Mouse (Mus musculus) cerebellum, adult 11 months (tissue): ENCODE measurements at regions not wholly inside any gene's neighbourhood (a gene's known extent, or its start where the extent isn't known, plus 50 kb on each side); places are given as distances from the start of the nearest gene placed in this dataset.

Experiments
- DNase-seq: peaks from one replicate; pipeline ENCODE4 v3.0.0; 2022

DNA sequence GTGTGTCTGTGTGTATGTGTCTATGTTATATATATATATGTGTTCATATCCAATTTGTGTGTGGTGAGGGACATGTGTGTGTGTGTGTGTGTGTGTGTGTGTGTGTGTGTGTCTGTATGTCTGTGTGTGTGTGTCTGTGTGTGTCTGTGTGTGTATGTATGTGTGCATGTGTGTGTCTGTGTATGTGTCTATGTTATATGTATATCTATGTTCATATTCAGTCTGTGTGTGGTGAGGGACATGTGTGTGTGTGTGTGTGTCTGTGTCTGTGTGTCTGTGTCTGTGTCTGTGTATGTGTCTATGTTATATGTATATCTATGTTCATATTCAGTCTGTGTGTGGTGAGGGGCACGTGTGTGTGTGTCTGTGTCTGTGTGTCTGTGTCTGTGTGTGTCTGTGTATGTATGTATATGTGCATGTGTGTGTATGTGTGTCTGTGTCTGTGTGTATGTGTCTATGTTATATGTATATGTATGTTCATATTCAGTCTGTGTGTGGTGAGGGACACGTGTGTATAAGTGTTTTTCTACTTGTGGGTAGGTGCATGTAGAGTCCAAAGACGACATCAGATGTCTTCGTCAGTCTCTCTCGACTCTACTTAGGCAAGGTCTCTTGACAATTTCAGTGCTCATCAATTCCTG lies 370.5 kb upstream of the Slc7a11 start:
- no peak for DNase-seq

DNA sequence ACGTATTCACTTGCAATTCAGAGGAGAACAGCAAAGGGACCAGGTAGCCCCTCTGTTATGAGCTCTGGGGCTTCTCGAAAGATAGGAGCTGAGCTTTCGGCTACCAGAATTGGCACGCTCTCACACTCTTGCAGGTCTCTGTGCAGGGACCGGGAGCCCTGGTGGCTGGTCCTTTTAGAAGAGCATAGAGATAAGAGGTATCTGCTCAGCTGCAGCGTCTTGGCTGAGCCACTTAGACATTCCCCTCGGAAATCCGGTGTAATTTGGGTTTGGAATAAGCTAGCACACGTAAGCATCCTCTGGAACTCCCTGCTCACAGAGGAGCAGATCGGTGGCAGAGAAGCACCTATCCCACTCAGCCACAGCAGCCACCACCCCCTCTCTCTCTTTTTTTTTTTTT lies 372.3 kb upstream of the Slc7a11 start:
- peak; percentile 25 for DNase-seq

DNA sequence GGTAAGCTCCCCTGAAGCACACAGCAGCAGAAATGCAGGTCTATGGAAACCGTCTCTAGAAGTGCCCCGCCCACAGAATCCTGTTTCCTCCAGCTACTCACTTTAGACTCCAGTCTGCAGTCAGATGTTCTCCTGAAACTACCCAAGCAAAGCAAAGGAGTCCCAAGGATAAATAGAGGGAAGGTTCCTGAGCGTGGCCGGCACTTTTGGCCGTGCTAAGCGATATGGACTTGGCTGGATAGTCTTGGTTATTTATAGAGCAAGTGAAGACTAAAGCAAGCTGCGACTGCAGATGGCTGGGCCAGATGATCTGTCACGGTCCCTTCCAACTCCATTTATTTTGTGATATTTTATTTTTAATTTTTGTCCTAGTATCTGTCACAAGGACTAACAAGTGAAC lies 373.1 kb upstream of the Slc7a11 start:
- peak; percentile 63 for DNase-seq

DNA sequence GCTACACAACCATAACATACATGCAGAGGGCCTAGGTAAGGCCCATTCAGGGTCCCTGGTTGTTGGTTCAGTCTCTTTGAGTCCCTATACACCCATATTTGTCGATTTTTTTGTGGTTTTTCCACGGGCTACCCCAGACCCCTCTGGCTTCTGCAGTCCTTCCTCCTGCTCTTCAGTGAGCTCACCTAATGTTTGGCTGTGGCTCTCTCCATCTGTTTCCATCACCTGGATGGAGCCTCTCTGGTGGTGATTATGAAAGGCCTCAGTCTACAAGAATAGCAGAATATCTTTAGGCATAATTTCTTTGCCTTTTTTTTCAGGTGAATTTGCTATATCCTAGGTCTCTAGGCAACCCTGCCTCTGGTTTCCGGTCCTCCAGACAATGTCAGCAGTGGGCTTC lies 373.9 kb upstream of the Slc7a11 start:
- DNase-seq, result peak; percentile 14

DNA sequence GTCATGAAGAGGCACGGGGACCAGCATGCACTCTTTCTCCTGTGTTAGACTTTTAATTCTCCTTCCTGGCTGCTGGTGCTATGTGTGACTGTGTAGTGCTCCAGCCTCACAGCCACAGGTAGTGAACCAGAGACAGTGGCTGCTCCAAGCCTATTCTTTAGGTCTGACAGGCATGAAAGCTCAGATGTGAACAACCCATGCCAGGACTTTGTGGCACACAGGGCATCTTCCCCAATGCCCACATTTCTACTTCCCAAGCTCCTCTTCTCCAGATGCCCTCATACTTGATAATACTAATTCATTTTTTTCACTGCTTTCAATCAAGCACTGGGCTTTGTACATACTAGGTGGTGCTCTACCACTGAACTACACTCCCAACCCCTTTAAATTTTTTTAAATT lies 377.4 kb upstream of the Slc7a11 start:
- DNase-seq, result no peak

DNA sequence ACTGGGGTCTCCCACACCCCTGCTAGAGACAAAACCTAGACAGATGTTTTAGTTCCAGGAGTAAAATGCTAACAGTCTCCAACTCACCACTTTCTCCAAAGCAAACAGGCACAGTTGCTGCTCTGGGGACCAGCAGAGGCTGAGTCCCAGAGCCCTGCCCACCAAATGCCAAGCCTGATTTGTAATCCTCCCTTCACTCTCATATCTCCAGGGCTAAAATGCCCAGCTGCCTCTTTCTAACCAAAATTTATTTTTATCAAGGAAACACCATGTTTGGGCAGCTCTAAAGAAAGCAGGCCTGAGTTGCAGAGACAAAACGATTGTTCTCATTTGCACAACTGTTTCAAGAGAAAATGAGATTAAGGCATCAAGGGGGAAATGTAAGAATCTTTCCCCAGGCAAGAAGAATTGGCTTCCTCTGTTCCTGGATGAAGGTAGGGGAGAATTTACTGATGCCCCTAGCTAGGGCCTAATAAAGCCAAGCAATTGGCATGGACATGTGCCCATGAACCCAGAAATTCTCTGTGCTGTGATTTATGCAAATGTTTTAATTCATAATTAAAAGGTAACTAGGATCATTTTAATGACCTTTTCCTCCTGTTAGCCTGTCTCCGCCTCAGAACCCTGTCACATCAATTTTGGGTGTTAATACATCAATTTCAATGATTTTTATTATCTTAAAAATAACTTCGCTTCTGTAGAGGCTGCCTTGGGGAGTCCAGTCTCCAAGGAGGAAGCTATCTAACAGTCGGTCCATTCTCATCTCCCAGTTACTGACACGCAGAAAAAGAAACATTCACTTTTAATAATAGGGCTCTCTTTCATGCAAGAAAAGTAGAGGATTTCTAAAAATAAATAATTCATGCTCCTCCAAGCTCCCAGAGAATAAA lies 382.4 kb upstream of the Slc7a11 start:
- DNase-seq, result no peak

DNA sequence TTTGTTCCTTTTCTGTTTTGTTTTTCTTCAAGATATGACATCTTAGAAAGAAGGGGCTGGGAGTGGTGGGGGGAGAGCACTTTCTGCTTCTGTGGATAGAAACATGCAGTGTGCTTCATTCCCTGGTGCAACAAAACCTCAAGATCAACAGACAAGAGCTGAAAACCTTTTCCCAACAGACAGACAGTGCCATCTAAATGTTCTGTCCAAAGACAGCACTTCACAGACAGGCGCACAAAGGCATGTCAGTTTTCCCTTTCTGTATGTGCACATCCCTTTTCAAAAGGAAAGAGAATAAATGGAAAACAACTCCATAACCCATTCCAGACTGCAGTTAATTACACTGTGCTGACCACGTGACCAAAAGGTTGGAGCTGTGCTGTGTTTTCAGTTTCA lies 383.0 kb upstream of the Slc7a11 start:
- DNase-seq, result no peak

DNA sequence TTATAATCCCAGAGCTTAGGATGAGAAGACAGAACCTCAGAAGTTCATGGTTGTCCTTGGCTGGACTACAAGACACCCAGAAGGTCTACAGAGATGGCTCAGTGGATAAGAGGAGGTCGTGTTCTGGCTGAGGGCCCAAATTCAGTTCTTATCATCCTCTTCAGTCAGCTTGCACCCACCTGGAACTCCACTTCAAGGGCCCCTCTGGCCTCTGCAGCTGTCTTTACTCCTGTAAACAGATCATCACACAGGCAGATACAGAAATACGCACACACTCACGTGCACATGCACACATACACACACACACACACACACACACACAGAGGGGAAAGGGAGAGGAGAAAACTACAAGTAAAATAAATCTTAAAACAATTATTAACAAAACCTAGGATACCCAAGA lies 385.8 kb upstream of the Slc7a11 start:
- no peak for DNase-seq

DNA sequence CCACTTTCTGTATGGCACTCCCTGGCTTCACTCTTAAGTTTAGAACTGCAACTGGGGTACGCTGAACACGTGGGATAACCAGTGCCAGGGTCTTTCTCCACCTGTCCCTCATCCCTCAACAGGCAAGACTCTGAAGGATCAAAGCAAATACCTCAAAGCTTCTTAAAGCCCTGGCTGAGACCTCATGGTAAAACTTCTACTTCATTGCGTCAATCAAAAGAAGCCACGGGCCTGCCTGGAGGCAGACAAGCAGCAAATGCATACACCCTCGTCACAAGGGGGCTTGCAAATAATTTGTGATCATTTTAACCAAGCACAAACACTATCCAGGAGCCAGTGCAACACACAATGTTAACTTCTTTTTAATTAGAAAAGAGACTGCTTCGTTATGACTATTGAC lies 387.0 kb upstream of the Slc7a11 start:
- DNase-seq, result no peak

DNA sequence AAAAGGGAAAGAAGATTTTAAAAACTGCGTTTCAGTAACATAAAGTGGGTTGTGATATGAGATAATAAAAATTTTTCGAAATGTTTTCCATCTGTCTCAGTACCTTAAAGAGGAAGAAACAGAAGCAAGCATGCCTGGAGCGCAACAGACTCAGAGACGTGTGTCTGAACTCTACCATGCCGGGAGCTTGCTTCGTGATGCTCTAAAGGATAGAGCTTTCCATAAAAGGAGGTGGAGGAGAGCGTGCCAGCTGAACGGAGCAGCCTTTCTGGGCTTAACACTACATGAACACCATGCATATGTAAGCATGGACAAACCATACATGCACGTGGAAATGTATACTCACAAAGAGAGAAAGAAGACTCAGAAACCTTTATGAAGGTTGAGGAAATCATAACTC lies 387.5 kb upstream of the Slc7a11 start:
- DNase-seq, result no peak

DNA sequence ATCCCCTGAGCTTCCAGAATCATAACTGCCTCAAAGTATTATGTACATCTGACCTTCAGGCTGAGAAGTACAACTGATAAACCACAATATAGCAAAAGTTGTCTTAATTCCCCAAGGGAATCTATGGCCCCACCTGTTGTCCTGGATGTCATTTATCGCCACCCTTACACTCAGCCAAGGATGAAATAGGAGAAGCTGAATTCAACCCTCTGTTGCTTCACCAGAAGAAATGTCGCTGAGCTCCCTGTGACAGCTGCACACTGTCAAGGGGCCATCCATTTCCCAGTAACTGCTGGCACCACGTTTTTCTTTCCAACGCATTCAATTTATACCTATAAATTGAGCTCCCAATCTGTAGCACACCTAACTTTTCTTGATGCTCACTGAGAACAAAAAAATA lies 382.0 kb upstream of the Noct start:
- no peak for DNase-seq

DNA sequence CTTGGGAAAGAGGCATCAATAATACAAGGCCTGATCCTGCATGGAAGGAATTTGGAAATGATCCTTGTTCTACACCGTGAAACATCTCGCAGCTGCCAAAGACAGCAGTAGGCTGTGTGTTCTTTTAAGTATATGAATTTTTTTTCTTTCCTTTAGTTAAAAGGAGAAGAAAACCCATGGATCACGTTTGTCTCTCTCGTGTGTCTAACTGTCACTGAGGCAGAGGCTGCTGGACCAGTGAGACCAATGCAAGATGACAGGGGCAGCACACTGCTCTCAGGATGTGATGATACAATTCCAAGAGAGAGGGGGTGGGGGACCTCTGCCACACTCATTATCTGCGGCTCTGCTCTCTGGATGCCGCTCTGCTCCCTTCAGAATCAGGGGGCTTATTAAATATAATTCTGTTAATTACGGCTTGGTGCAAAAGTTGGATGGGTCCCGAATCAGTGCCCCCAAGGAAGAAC lies 379.4 kb upstream of the Noct start:
- DNase-seq, result no peak

DNA sequence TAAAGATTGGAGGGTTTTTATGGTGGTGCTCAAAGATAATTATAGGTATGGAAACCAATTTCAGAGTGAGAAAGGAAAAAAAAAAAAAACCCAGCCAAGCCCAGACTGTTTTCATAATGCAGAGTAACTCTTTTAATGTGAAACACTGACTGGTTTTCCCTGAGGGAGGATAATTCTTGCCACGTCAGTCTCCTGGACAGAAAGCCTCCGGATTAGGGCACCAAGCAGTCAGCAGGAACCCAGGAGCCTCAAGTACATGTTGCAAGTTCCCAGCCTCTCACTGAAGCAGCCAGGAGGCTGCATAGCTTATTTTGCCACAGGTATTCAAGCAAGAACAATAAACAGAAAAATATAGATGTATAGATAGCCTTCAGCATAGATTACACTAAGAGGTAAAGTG lies 378.9 kb upstream of the Noct start:
- DNase-seq, result no peak

DNA sequence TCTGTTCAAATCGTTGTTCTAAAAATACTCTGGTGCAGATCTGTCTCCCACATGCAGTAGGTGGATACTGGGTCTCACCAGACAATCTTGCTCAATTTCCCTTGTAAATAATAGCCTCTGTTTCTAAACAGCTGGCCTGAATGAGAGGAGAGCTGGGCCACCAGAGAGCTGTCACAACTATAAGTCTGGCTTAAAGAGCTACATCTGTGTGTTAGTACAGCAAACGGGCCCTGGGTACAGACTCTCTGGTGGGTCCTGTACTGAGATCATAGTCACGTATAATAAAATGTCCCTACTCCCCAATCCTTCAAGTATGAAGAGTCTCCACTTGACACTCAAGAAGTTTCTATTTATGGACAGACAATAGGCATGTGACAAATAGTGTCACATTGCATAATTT lies 375.7 kb upstream of the Noct start:
- DNase-seq, result no peak

DNA sequence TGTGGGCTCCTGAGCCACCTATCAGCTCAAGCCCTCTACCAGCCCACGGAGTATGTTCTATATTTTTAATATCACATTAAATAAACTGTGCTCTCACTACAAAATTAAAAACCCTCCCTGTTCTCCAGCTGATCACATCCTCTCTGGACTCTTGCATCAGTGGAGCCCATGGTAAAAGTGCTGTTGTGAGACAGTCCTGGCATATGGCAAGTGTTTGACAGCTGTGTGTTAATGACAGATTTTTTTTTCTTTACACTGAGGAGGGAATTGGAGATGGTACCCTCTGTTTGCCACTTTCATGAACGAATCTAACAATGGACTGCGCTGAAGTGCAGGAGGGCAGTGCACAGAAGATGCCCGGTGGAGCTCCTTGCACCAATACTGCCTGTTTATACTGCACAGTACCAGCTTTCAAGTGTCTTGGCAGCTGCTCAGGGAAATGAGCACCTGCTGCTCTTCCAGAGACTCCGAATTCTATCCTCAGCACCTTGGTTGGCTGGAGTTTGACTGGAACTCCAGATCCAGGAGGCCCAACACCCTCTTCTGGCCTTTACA lies 373.1 kb upstream of the Noct start:
- no peak for DNase-seq

DNA sequence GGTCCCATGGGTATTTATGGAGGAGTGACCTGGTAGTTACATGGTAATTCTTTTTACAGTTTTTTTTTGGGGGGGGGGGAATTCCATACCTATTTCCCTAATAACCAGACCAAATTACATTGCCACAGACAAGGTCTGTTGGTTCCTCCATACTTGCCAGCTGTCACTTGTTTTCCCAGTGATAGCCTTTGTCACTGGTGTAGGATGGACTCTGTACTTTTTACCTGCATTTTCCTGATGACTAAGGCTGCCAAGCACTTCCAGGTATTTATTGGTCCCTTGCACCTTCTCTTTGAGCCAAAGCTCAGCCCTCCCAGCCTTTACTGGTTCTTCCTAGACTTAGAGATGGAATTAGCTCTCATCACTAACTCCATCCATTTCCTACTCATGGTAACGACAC lies 357.1 kb upstream of the Noct start:
- no peak for DNase-seq

DNA sequence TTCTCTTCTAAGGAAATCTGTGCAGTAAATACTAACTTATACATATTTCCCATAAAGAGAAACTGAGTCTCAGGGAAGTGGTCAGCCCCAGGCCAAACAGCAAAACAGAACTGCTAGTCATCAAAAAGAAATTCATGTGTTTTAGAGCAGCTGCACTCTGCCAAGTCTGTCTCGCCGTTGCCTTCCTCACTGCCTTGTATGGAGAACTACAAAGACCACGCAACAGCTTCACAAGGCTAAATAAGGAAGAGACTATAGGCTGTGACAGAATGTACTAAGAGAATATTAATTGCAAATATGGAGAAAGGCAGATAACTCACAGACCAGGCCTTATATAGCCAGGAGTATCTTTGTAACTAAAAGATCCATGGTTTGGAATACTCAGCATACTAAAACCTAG lies 355.0 kb upstream of the Noct start:
- DNase-seq, result no peak

DNA sequence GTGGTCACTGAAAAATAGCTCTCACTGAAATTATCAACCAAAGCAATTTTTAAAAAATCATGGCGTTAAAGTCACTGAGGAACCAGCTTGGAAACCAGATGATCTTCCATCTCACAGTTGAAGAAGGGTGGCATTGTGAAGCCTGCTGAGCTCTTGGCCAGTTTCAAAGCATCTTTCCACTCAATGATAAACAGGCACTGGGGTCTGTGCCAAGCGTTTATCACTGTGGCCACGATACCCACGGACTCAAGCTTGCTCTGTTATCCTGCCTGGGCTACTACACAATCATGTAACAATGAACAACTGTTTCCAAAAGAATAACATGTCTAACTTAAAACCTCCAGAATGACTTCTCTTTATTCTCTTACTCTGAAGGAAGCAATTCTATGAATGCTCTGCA lies 345.2 kb upstream of the Noct start:
- no peak for DNase-seq

DNA sequence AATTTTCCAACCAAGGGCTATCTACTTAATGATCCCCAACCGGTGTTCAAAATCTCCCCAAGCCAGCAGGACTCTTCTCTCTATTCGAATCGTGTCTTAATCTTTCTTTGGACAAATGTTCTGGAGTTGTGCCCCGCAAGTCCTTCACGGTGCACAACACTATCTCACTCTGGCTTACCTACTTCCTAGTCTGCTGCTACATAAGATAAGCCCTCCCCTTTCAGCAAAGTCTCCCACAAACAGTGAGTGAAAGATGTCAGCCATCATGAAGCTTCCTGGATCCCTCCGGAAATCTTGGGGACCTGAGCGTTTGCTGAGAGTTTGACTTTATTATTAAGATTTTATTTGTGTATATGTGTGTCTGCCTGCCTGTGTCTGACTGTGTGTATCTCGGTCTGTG lies 344.7 kb upstream of the Noct start:
- no peak for DNase-seq

DNA sequence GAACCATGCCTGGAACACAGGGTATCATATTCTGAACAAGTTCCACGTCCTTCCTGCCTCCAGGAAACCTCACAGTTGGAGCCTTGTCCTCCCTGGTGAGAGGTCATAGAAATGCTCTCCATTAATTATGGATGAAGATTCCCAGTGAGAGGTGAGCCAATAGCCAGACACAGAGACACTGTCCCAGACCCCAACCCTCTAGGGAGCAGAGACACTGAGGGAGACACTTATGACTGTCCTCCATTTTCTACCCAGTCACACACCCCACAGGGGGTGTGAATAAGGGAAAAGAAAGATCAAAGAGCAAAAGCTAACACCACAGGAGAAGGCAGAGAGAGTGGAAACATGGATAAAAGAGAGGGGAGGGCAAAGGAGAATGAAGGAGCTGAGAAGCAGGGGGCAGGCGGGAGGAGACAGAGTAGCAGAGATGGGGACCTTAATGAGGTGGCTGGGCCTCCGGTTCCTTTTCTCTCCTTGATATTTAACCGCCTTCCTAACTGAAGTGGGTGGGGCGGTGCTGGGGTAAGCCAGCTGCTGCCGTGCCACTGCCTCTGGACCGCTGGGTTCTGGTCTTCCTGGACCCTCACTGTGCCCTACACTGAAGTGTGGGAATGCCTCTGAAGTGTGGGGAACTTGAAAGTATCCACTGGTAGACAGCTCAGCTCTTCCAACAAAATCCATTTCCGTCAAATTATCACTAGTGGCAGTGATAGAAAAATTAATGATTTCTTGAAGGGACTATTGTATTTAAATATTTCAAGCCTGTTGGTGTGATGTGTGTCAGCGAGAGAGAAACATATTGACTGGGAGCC lies 342.6 kb upstream of the Noct start:
- DNase-seq, result no peak

DNA sequence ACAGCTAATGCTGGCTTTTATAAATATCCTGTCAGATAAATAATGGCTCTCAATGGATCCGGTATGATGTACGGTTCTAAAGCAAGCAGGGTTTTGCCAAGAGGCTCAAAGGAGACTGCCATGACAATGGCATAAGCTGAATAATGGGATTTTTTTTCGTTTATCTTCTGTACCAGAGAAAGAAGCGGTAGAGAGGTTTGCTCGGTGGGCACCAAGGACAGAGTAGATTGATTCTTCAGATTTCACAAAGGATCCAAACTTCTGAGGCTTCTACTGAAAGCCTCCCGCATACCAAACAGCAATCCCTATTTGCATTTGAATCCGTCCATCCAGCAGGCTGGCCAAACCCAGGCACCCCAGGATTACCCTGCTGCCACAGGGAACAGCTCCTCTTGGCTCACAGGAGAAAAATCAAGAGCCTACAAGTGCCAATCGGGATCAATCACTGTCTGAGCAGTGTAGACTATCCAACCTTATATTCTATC lies 342.0 kb upstream of the Noct start:
- DNase-seq, result no peak

DNA sequence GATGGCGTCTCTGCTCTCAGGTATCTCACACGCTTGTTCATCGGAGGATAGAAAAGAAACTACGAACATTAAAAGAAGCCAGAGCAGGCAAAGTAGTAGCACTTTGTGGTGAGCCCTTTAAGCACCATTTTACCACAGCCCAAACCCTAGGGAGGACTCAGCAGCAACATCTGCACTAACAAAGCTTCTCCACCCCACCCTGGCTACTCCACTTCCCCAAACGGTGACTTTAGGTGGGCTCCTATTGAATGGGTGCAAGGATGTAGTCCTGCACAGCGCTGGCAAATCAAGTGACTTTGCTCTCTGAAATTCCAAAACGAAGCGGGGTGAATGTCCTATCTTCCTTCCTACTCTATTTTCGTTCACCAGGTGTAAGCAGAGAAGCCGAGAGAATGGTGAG lies 337.9 kb upstream of the Noct start:
- DNase-seq, result no peak

DNA sequence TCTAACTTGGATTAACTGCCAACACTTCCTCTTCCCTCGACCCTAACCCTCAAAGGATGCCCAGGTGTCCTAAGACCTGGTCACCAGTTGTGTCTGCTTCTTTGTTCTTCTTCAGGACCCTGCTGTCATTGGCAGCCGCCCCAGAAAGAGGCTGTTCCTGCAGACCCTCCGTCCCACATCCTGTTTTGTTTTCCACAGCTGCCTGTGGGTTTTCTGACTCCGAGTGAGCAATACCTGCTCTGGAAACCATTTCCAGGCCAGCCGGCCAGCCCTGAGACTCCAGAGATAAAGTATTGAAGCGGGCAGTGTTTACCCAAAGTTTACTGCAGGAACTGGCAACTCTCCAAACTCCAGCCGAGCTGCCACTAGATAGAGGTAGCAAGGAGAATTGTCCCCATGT lies 337.2 kb upstream of the Noct start:
- DNase-seq, result no peak
